Mouse (Mus musculus) myocyte (in vitro differentiated cells): Measurements from ENCODE around the gene Coro7.

Experiments
- POLR2A ChIP-seq: IDR thresholded peaks from one replicate; pipeline ENCODE4 v1.6.1; 2011; ENCODE audit warnings: low read depth, mild to moderate bottlenecking, control low read depth, moderate library complexity; ENCODE audit not compliant: insufficient read length
- POLR2AphosphoS2 ChIP-seq: IDR thresholded peaks from one replicate; pipeline ENCODE4 v1.6.1; 2011; ENCODE audit warnings: low read depth, control low read depth; ENCODE audit not compliant: insufficient read length

- TF ChIP-seq POLR2A (no peak), POLR2AphosphoS2 (peak; percentile 30)
Observed at GRCm38 (mm10) chr16:4646831-4647230, 32.7 kb downstream of the Coro7 start.
